Mouse (Mus musculus) bone marrow macrophage, adult 2 months (primary cell): ENCODE measurements at regions not wholly inside any gene's neighbourhood (a gene's known extent, or its start where the extent isn't known, plus 50 kb on each side); places are given as distances from the start of the nearest gene placed in this dataset.

Experiments
- CTCF ChIP-seq: IDR thresholded peaks from 2 replicates; pipeline ENCODE4 v1.5.1; 2012; ENCODE audit warnings: low read depth, mild to moderate bottlenecking, low read length, moderate library complexity
- POLR2A ChIP-seq: IDR thresholded peaks from 2 replicates; pipeline ENCODE4 v1.6.1; 2012; ENCODE audit warnings: mild to moderate bottlenecking, low read depth, low read length, borderline replicate concordance

- TF ChIP-seq CTCF (no peak), POLR2A (no peak)
These were observed 117.1 kb upstream of the Rpl38 start for GRCm38 (mm10) chr11:114551262-114551661.
